Mouse (Mus musculus) sigmoid colon, adult 10 weeks (tissue): ENCODE results near the gene Lrwd1. TPM values are rescaled to one million over a fixed set of nuclear protein-coding genes. Genes with fewer than 3 reads are reported as not detected.

Source experiments
- polyA plus RNA-seq: library from polyadenylated mRNA; stranded (reverse); fragments of 350-450 nt; fragmentation: Illumina TruSeq; extraction: RNeasy Lipid Tissue Mini Kit (QIAGEN cat#74804); gene quantifications from one replicate; pipeline ENCODE4 v1.2.3, GENCODE M21; 2014; ENCODE audit warnings: low read depth, low replicate concordance

Lrwd1 gene
- polyA plus RNA-seq = 0.88 TPM

GRCm38 (mm10) chr5:136135571-136136291 is at the start of gene Lrwd1, which contains the start of gene Alkbh4:
Gene Lrwd1 (minus strand): TSS chr5:136136074.
Gene Alkbh4 (plus strand): TSS chr5:136136146.

GRCm38 (mm10) chr5:136170512-136171362 is 34.9 kb upstream of the Lrwd1 start, which contains the start of gene Orai2:
Gene Orai2 (minus strand): TSS chr5:136170713.

GRCm38 (mm10) chr5:136115891-136116783 is 19.7 kb downstream of the Lrwd1 start, which contains the start of gene Polr2j:
Gene Polr2j (plus strand): TSS chr5:136116631.

GRCm38 (mm10) chr5:136083669-136084107 is 52.2 kb downstream of the Lrwd1 start, which contains the start of gene Rasa4:
Gene Rasa4 (plus strand): TSS chr5:136083916.

Other genes starting within 250 kb of the Lrwd1 start
- 1.6 TPM for gene Hspb1, start 248.2 kb downstream of the Lrwd1 start, polyA plus RNA-seq
- gene Ywhag, start 201.5 kb downstream of the Lrwd1 start, polyA plus RNA-seq = 60.7 TPM
- 1.7 TPM for gene Ssc4d, start 161.5 kb downstream of the Lrwd1 start, polyA plus RNA-seq
- not detected for gene Zp3, start 156.0 kb downstream of the Lrwd1 start, polyA plus RNA-seq
- 0.16 TPM for gene Dtx2, start 141.3 kb downstream of the Lrwd1 start, polyA plus RNA-seq
- gene Upk3b, start 97.6 kb downstream of the Lrwd1 start, polyA plus RNA-seq = 0.38 TPM
- gene Upk3bl, start 81.6 kb downstream of the Lrwd1 start, polyA plus RNA-seq = not detected
- gene Rasa4, start 52.2 kb downstream of the Lrwd1 start, polyA plus RNA-seq = 3.8 TPM
- gene Polr2j, start 19.4 kb downstream of the Lrwd1 start, polyA plus RNA-seq = 3.4 TPM
- 0.41 TPM for gene Alkbh4, start 72 bp upstream of the Lrwd1 start, polyA plus RNA-seq
- gene Orai2, start 34.6 kb upstream of the Lrwd1 start, polyA plus RNA-seq = 4.1 TPM
- gene Prkrip1, start 62.9 kb upstream of the Lrwd1 start, polyA plus RNA-seq = 28.2 TPM
- gene Sh2b2, start 110.5 kb upstream of the Lrwd1 start, polyA plus RNA-seq = not detected